Mouse (Mus musculus): ENCODE measurements around the gene Tex46.

Tex46 gene

DNA sequence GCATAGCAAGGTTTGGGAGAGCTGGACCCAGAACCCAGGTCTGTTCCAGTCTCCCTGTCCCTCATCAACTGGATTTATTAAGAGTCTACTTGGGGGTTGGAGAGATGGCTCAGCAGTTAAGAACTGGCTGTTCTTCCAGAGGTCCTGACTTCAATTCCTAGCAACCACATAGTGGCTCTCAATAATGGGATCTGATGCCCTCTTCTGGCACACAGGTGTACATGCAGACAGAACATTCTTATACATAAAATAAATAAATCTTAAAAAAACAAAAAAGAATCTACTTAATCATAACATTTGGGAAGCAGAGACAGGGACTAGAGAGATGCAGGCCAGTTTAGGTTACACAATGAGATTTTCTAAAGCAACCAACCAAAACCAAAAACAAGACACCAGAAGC, 25.8 kb downstream of the Tex46 start:
- no peak for DNase-seq

DNA sequence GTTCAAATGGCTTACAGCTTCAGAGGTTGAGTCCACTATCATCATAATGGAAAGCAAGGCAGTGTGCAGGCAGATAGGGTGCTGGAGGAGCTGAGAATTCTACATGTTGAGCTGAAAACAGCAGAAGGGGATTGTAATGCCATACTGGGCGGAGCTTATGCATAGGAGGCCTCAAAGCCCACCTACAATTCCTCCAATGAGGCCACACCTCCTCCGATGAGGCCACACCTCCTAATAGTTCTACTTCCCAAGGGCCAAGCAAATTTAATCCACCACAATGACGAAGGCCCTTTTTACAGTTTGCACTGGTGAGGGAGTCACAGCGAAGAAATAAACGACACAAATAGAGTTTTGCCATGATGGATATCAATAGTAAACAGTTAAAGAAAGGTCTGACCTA, 26.3 kb downstream of the Tex46 start:
- DNase-seq, result no peak

DNA sequence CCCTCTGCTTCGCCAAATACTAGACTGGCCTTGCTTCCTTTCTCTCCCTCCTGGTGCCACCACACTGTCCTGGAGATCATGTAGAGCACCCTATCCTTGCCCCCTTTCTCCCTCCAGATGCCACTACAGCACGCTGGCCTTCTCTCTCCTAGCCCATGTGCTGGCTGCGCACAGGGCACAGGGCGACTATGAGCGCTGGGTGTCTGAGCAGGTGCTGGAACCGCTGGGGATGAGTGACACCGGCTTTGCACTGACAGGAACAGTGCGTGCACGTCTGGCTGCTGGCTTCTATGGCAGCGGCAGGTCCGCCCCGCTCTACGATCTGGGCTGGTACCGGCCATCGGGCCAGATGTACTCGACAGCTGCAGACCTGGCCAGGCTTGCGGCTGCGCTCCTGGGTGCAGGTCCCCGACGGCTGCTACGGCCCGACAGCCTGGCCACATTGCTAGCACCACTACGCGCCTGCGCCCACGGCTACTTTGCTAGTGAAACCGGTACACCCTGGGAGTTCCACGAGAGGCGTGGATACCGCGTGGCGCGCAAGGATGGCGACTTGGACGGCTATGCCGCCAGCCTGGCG, 26.8 kb downstream of the Tex46 start:
- no peak for DNase-seq

DNA sequence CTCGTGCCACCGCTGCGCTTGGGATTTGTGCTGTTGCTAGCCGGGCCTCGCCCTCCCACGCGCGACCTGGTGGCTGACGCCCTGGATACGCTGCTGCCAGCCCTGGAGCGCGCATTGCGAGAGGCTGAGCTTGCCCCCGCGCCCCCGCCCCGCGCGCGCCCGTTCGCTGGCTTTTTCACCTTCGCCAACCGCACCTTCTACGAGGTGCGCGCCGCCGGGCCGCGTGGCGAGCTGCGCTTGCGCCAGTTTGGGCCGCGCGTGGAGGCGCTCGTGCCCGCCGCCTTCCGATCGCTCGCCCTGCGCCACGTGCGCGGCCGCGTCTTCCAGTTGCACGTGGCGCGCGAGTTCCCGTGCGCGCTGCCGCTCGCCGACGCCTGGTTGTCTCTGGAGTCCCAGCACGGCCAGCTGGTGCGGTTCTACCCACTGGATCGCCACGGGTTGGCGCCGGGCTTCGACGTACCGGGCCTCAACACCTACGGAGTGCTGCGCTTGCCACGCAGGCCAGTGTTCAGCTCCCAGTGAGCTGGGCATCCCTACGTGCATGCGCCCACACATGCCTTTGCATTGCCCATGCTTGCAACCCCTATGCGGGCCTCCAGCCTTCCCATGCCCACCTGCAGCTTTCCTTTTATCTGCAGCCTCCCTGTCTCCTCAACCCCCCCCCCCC, 27.5 kb downstream of the Tex46 start:
- DNase-seq, result peak; percentile 66

DNA sequence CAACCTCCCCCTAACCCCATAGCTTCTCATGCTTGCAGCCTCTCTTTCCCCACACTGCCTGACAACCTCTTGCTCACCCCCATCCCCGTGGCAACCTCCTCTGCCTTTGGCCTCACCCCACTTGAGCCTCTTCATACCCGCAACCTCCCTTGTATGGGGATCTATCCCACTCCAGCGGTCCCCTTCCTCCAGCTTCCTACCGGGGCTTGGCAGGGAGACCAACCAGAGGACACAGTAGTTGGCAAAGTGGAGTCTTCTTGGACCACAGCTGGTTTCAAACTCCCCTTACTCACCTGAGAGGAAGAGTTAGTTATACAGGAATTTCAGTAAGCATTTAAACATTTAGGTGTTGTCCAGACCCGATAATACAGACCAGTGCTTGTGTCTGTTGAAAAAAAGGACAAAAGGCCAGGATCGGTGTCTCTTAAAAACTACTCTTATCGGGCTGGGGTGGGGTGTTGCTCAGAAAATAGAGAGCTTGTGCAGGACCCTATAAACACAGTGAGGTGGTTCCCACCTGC, 28.1 kb downstream of the Tex46 start:
- no peak for DNase-seq

DNA sequence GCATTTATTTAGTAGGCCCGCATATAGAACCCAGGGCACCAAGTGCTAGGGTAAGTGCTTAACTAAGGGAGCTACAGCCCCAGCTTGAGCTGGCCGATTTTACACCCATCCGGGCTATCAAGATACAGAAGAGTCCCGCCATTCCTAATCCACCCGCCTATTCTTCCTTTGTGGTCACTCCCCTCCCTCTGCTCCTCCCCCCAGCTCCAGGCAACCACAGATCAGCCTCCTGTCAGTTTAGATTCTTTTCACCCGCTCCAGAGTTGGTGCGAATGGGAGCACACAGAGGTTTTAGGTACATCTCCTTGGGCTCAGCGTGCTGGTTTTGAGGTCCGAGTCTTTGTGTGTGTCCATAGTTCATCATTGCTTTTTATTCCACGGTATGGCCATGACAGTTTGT, 28.7 kb downstream of the Tex46 start:
- DNase-seq, result no peak

DNA sequence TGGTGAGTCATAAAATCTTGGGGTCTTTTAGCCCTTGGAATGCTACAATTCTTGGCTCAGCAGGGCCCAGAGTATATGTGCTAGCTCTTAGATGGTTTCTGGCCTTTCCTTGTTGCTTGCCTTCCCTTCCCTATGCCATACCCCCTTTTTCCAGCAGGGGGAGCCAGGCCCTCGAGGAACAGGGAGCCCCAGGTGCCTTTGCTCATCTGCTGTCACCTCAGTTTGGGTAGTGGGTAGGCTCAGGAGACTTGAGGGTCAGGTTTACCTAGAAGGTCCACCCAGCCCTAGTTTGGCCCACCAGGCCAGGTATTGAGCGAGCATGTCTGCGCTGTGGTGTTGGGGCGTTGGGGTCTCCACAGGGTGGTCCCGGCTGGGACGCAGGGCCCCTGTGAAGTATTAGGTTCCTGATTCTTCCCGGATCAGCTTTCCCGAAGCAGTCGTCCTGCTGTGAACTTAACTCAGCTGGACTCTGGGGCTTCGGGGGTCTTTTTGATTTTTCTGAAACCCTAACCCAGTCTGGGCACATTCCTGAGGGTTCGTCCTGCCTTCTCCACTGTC, 38.8 kb downstream of the Tex46 start:
- peak; percentile 84 for DNase-seq

DNA sequence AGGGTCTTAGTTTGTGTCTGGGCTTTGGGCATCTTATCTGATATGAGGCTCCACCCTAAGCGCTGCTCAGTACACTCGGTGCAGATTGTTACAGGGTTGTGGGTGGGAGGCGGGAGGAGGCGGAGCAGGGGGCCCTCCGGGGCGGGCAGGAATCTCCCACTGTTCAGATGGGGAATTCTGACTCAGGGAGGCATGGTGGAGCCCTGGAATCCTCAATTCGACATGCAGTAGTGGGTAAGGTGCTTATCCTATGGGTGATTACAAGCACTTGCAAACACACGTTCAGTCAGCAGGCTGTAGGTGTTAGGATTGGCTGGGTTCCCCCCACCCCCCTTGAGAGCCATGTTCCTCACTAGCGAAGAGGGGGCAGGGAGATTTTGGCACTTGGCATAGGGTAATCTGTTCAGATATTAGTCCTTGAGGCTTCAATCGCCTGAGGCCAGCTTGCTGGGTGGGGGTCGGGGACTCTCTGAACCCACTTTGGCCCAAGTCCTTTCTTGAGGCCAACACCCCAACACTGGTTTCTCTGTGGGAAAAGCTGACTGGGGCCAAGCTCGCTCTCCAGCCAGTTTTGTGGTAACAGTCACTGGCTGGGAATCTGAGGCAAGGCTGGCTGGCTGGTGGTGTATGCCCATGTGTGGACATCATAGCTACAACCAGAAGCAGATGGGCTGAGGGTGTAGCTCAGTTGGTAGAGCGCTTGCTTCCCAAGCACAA, 39.4 kb downstream of the Tex46 start:
- DNase-seq, result no peak

DNA sequence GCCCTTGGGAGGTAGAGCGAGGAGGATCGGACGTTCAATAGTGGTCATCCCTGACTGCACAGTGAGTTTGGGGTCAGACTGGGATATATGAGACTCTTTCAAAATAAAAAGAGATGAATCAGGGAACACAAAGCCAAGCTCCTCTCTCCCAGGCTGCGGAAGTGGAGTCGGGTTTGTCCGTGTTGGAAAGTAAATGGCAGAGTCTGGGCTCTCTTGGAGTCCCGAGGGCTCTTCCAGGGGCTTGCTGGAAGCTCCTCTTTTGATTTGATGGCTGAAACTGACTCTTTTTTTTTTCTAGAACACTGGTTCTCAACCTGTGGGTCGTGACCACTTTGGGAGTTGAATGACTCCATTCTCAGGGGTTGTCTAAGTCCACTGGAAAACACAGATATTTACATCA, 40.0 kb downstream of the Tex46 start:
- DNase-seq, result no peak

DNA sequence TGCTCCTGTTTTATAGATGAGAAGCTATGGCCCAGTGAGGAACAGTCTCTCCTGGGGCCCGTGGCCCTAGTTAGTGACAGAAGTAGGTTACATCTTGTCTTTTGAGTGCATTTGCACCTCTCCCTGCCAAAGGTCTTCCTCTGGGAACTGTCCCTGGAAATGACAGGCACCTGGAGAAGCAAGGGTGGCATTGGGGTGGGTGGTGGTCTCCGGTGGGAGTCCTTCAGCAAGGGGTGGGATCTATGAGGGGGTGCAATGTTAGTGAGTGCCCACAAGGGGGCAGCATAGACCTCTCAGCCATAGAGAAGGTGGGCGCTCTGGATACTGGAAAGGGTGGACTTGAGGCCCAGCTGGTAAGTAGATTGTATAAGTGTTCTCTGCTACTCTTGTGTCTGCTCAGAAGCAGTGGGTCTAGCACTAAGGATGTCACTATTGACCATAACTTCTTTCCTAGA, 41.1 kb downstream of the Tex46 start:
- DNase-seq, result peak; percentile 47

DNA sequence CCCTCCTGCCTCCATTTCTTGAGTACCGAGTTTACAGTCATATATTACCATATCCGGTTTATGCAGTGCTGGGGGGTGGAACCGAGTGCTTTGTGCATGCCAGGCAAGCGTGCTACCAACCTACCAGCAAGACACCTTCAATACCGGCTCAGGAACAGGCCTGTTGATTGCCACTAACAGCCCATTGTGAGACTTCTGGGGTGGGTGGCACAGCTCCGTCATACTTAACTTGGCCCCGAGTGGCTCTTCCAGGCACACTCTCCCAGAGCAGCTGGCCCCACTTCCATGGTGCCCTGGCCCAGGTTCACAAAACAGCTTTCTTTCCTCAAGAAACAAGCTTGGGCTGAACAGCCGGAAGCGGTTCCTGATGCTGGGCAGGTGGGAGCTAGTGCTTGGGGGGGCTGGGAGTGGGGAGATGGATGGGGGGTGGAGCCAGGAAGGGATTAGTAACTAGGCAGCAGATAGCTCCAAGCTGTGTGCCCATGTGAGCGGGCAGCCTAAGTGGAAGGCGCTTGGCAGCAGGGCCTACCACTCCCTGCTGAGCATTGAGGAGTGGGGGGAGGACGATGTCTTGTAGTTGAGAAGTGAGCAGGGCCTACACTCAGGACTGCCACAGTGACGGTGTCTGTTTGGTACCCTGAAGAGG, 41.8 kb downstream of the Tex46 start:
- no peak for DNase-seq

DNA sequence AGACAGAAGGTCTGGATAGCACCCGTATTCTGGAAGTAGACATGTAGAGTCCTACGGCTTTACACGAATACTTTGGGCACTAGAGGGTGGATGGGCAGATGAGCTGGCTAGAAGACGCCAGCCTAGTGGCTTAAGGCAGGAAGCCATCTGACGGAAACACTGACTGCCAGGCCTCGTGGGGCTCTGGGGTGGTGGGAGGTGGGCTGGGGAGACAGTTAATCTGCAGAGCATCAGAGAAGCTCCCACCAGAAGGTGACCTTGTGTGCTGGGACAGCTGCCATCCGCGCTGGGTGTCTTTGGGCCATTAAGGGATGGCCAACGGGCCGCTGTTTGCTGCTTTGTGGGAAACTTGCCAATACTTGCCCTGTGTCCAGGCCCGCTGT, 42.3 kb downstream of the Tex46 start:
- no peak for DNase-seq

DNA sequence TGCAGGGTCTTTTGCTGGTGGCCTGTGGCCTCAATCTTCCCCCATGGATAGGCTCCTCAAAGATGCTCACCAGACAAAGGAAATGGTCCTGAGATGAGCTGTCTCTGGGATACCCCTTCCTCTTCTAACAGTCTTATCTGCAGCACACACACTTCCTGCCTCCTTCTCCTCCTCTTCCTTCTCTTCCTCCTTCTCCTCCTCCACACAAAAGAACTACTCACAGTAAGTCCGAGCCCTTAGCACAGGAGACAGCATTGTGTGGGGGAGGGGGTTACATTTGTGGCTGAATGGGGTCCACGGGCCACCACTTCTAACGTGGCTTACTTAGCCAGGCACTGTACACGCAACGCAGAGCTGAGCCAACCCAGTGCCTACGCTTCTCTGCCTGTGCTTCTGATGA, 42.8 kb downstream of the Tex46 start:
- no peak for DNase-seq

DNA sequence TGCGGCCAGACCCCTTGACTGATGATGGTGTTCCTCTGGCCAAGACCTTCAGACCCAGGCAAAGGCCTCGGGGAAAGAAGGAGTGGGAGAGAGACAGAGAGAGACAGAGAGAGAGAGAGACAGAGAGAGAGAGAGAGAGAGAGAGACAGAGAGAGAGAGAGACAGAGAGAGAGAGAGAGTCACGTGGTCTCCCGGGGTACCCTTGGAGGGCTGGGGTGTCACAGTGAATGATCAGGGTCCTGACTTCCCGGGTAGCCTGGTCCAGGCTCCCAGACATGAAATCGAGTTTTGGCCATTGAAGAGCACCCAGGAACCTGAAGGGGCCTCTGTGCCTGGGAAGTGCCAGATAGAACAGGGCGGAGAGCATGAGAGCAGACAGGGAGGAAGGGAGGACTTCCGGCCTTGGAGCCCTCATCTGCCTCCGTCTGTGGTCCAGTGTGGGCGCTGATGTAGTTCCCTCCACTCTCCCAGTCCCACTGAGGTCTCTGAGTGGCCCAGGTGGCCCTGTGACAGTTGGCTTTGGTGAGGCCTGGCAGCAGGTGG, 43.5 kb downstream of the Tex46 start:
- no peak for DNase-seq

DNA sequence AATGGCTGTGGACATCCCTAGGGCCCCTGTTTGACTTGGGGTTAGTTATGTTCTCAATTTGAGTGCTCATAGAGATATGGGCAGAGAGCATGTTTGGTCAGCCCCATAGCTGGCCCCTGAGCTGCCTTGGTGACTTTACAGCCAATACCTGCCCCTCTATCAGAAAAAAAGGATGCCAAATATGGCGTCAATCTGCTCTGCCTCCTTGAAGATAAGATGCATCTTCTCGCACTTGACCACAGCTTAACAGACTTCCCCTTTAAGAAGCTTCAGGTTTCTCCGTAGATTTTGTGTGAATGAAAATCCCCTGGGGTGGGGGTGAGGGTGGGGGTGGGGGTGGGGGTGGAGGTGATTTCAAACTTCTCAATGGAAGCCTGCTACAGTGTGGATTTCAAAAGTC, 47.7 kb downstream of the Tex46 start:
- no peak for DNase-seq

Measured in thymus, postnatal 14 days (tissue).